Mouse (Mus musculus) layer of hippocampus, adult 18-20 months (tissue): Measurements from ENCODE around the gene Eif1b. TPM values are rescaled to one million over a fixed set of nuclear protein-coding genes. Genes with fewer than 3 reads are reported as not detected.
"Not testable (repeated sequence)": the region's sequence is repeated elsewhere in the genome, so short reads cannot be mapped to it uniquely, and the experiment has no call there.

ENCODE experiments used
- DNase-seq, 2 experiments: peaks; one replicate each; pipeline ENCODE4 v3.0.0; 2022; ENCODE audit warnings: low spot score in 2 of 2
- total RNA-seq, 2 experiments: library from RNA; stranded (reverse); gene quantifications; 2 replicates each; pipeline ENCODE4 v1.2.3; 2021

The Eif1b gene
- total RNA-seq, 2 experiments from 2014 or later: 198 to 214 TPM

DNA sequence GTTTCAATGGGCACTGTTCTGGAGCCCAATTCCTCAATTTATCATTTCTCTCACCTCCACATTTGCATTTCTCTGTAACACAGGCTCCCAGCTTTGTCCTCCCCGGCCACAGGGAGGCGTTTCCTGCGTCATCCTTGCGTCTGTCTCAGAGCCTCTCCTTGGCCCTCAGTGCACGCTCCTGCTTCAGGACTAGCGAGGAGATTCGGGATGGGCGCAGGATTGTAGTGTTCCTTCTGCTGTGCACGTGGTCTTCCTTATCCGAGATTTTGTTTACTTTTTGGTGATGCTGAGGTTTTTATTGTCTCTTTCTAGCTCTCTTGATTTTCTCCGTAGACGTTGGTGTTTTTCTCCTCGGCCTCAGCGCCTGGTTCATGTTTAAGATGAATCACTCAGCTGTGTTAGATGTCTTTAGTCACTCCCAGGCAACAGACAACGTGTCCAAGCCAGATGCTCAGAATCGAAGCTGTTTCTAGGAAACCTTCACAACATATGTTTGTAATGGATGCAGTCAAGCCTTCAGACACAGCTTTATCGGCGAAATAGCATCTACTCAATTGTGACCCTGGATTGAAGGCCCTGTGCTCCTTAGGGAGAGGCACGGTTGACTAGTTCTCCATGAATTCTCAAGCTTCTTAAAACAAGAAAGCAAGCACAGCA lies 27.6 kb downstream of the Eif1b start:
- peak in 1 of 2 experiments; percentile 37 for DNase-seq

DNA sequence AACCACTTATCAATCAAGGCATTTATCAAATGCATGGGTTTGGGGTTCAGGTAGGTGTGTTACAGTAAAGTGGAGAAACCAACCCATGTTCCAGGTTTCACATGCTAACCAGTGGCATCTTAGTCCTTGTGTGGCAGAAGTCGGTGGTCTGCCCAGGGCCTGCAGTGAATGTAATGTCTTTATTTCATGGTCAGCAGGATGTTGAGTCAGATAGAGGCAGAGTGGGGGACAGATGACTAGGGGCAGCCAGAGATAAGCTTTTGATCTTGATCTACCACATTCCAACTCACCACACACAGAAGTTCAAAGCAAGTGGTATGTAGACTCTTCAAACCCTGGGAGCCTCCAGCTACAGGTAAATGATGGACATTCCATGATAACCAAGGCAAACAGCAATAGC lies 29.1 kb downstream of the Eif1b start:
- DNase-seq: no peak

DNA sequence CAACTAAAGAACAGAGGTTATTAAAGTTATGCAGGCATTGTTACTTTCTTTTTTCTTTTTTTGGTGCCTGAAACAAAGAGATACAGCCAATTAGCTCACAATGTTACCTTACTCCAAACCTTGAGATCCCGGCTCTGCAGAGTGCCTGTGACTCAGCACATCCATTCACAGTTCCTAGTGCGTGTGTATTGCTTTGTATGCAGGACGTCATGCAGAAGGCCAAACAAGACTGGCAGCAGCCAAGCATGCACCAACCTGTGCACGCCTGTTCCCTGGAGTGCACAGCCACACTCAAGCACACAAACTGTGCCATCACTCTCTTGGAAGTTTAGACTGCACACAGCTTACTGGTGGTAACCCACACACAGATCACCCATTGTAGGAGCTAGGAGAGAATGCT lies 35.2 kb downstream of the Eif1b start:
- DNase-seq: no peak

DNA sequence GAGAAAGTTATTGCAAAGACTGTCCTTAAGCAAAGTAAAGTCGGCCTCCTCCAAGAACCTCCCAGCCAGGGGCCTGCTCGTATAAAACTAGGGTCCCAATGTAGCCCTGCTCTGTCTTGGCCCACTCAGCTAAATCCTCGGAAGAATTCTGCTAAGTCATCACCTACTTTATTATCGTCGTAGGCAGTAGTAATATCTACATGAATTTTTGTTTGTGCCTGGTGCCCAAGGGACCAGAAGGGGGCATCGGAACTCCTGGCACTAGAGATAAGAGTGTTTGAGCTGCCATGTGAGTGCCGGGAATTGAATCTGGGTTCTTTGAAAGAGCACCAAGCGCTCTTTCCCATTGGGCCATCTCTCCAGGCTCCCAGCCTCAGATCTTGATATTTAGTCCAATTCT lies 35.9 kb downstream of the Eif1b start:
- DNase-seq: no peak

DNA sequence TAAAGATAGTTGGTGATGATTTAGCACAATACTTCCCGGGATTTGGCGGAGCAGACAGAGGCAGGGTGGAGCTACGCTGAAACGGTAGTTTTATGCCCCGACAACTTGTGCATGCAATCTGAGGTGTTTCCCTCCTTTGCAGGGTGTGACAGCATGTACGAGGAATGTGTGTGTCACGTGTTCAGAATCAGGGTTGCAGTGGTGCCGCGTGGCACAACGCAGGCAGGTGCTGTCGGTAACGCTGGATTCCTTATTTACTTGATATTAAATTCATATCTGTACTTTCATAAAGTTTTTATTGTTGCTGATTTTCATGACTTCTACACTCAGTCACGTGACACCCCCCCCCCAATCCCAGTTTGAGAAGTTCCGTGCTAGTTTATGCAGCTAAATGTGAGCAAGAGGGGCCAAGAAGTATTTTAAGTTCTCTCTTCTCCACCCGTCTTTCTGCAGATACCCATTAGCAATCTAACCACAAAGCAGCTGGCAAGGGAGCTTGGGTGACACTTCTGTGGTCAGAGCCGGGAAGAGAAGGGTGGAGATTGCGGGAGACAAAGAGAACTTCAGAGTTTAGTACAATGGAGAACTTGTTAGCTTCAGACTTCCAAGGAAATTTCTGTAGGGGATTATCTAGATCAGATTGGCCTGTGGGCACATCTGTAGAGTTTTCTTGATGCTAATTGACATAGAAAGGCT lies 36.9 kb downstream of the Eif1b start:
- DNase-seq: no peak

DNA sequence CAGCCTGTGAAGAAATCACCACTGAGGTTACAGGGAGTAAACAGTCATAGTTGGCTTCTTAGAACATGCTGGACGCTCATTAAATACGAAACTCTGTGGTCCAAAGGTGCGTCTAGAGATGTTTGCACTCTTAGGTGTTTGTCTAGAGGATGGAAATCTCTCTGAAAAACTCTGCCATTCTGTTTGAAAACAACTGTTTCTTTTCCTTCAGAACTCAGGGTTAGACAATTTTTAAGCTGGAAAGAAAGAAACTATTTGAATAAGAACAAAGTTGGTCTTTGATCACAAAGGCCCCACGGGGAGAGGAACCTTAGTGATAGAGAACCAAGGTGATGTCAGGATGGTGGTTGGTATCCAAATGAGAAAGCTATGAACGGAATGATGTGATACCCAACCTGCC lies 38.4 kb downstream of the Eif1b start:
- DNase-seq: no peak

DNA sequence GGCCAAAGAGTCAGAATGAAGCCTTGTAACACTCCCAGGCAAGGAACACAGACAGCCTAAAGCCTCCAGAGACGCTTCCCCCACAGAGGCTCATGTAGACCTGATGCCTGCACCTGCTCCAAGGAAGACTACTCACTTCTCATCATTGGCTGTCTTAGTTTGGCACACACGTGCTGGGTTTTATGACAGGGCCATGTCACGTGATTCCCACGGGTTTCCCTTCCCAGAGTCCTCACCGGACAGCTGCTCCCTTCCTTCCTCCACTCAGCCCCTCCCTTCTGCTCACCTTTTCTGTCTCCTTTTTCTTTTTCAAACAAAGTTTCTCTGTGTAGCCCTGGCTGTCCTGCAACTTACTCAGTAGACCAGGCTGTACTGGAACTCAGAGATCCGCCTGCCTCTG lies 40.0 kb downstream of the Eif1b start:
- no peak for DNase-seq

DNA sequence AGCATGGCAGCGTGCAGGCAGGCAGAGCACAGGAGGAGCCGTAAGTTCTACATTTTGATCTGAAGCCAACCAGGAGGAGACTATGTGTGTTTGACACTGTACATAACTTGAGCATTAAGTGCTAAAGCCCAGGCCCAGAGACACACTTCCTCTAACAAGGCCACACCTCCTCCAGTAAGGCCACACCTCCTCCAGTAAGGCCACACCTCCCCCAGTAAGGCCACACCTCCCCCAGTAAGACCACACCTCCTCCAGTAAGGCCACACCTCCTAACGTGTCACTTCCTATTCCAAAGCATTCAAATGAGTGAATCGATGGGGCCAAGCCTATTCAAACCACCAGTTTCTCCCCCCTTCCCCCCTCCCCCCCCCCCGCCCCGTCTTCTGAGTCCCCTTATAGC lies 40.7 kb downstream of the Eif1b start:
- DNase-seq: no peak

DNA sequence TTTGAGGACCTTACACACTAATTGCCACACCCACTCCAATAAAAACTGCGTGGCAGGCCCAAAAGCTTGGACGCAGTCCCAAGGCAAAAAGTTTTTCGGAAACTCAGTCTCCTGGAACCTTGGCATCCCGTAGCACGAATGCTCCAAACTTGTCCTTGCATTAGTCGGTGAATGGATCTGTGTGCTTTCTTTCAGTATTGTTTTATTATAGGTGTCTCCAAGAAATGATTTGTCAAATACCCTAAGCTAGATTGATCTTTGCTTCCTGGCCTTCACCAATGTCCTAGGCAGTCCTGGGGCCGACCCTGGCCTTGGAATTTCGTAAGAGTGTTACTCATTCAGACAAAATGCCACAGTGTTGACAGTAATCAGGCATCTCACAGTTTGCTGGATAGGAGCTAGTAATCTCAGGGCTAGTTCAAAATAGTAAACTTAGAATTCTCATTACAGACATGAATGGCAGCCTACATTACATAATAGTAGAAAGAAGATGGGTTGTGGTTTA lies 41.5 kb downstream of the Eif1b start:
- not testable (repeated sequence) for DNase-seq

DNA sequence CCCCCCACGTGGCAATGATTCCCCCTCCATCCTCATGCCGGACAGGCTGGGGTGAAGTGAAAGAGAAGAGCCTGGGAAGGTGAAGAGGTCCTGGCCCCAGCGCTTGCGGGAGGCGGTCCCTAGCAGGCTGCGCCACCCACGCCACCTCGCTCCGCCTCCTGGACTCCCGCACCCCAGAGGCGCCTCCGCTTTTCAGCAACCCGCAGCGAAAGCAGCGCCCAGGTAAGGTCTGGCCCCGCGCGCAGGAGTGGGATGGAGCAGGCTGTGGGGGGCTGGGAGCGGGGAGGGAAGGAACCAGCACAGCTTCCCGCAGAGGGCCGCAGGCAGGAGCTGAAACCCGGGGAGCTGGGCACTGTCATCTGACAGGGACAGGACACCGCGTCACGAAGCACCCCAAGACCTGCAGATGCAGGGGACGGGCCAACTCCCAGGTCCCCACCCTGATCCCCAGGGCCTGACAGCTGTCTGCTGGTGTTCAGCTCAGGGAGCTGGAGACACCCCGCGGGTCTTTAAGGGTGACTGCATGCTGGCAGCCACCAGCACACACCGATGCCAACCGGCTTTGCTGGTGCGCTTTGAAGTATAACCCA lies 47.7 kb downstream of the Eif1b start, which contains the start of gene Entpd3:
Gene Entpd3, plus strand, starts transcription at position 157 of the 590 bp plus-strand sequence.
- DNase-seq: peak; percentile 5 to 18

DNA sequence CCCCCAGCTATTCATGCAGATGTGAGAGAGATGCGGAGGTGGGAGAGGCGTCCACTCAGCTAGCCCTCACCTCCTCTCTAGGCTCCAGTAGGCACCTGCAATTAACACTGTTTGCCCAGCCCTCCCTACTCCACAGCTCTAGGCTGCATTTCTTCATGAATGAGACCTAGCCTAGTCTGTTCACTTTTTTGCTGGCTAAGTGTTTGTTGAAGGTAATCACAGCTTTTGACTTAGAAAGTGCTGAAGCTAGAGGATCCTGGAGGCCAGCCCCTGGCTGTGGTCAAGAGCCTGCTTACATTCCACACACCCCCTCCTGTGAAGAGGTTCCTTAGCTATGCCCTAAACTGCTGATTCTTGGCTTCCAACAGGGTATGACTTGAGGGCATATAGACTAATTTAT lies 49.4 kb downstream of the Eif1b start:
- no peak for DNase-seq

DNA sequence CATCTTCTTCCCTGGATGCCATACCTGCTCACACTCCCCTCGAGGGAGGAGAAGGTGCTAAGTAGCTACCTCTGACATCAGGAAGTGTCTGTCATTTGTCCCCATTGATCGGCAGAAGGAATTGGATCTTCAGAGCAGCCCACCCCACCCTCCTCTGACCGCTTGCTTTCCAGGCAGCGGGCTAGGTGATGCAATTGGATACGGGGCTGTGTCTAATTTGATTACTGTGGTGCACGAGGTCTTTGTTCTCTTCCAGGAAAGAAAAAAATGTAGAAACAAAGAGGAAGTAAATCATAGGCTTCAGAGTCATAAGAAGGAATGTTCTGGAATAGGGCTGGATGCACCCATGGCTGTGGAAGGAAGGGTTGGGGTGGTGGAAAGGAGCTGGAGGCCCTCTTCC lies 50.2 kb downstream of the Eif1b start:
- no peak for DNase-seq

Other genes with a start within 250 kb of the Eif1b start
- 10 to 100 TPM; 55.9 to 64.3 TPM for gene Myrip, start 190.7 kb upstream of the Eif1b start, total RNA-seq
- 1 to 10 TPM; 6.6 to 8.7 TPM for gene Entpd3, start 47.6 kb downstream of the Eif1b start, total RNA-seq
- gene Rpl14, start 79.2 kb downstream of the Eif1b start, total RNA-seq: 100 to 1,000 TPM; 355 to 365 TPM